Mouse (Mus musculus) embryonic fibroblast, embryonic 13.5 days (primary cell): ENCODE data around the gene H2afy. TPM values are rescaled to one million over a fixed set of nuclear protein-coding genes. Genes with fewer than 3 reads are reported as not detected.

Experiments used
- H3K27ac ChIP-seq: 2 replicates; pipeline ENCODE4 v1.5.1; 2012; ENCODE audit warnings: low read length, control low read depth, inconsistent platforms; ENCODE audit not compliant: insufficient read depth
- H3K4me1 ChIP-seq: 2 replicates; pipeline ENCODE4 v1.6.1; 2011; ENCODE audit warnings: low read length; ENCODE audit not compliant: control insufficient read depth, insufficient read depth
- H3K4me3 ChIP-seq: 2 replicates; pipeline ENCODE4 v1.5.1; 2011; ENCODE audit warnings: mild to moderate bottlenecking, control low read depth, low read length; ENCODE audit not compliant: insufficient read depth
- CTCF ChIP-seq: IDR thresholded peaks from 2 replicates; pipeline ENCODE4 v1.5.1; 2011; ENCODE audit warnings: mild to moderate bottlenecking, control low read depth, low read length, moderate library complexity, borderline replicate concordance; ENCODE audit not compliant: insufficient read depth
- POLR2A ChIP-seq: IDR thresholded peaks from 2 replicates; pipeline ENCODE4 v1.6.1; 2011; ENCODE audit warnings: low read depth, mild to moderate bottlenecking, control low read depth, low read length, moderate library complexity
- polyA plus RNA-seq: library from polyadenylated mRNA; stranded (reverse); fragments of >200 nt; gene quantifications from 2 replicates; pipeline ENCODE4 v1.2.4, GENCODE M21; 2011; ENCODE audit warnings: low read depth; ENCODE audit not compliant: missing spikeins, insufficient read length

H2afy gene
- polyA plus RNA-seq, 1 experiment = 88.5 TPM

DNA sequence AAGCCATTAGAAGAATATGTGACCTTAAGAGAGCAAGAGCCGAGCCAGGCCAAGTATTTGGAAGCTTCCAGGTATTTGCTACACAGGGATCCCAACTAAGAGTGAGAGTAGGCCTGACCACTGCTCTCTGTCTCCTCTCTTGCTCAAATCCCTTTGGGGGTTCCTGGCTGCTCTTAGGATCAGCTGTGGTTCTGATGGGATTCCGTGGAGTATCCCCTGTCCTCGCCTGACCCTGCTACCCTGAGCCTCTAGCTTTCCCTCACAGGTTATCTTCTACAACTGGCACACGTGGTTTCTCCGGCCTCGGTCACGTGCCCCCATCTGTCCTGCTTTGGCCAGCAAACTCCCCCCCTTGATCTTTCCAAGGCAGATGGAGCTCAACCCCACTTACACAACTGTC is 3.2 kb downstream of the H2afy start:
- H3K27ac ChIP-seq = no peak overlapping the region
- peaks cover 4% of the 10 kb centered on the region; the same call in 1 of the 2 replicates for H3K4me1 ChIP-seq
- no peak overlapping the region for H3K4me3 ChIP-seq
- TF ChIP-seq POLR2A (no peak), CTCF (no peak)

DNA sequence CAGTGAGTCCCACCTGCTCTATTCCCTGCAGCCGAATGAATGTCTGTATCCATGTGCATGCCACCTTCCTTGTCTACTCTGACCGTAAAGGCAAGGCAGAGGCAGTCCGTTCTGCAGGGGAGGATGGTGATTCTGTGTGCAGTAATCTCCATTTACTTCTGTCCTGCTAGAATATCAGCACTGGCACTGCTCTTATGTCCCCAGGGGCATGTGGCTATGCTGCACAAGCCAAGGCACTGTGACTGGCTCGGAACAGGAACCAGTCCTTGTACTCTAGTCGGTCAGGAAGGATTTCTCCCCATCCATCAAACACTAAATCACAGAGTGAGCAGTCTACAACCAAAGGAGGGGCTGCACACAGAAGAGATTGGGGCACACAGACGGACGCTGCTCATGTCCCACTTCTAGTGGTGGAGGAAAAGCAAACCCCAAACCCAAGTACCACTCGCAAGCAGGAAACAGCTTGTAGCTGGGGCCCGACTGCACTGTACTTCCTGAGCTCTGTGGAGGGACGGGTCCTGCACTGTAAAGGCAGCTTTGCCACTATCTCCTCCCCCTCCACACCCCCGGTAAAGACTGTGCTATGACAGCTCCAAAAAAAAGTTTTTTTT is 3.7 kb downstream of the H2afy start:
- Histone ChIP-seq H3K4me1 (peaks cover 4% of the 10 kb centered on the region; the same call in 1 of the 2 replicates), H3K4me3 (no peak overlapping the region), H3K27ac (no peak overlapping the region)
- TF ChIP-seq POLR2A (no peak), CTCF (no peak)

DNA sequence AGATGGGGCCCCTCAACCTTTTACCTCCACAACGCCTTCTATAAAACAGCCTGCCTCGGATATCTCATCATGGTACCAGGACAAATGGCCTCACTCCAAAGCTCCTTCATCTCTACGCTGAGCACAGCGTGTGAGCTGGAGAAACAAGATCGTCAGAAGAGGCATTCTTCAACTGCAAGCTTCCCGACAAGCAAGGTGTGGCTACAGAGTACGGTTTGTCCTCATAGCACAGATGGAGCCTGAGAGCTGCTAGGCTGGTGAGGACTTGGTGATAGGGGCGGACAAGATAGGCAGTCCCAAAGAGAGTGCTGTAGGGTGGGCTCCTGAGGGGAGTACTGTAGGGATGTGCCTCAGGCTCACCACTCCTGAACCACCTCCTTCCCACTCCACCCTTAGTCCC is 5.6 kb downstream of the H2afy start:
- TF ChIP-seq CTCF (no peak), POLR2A (no peak)
- Histone ChIP-seq H3K4me3 (no peak overlapping the region), H3K4me1 (peaks cover 4% of the 10 kb centered on the region; the same call in 1 of the 2 replicates), H3K27ac (no peak overlapping the region)

DNA sequence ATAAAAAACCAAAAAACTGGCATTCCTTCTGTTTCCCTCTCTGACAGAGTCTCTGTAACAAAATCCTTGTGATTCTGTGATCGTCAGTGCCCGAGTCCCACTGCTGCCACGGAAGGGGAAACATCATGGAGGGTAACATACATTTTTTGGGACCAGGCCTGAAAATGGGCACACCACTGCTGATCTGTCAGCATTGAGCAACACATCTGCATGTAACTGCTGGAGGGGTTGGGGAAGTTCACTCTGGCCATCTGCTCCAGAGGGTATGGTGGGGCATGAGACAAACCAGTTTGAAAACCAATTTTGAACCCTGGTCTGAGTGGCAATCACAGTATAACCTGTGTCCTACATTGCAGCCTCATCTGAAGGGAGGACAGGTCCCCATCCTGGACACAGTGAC is 6.6 kb downstream of the H2afy start:
- H3K4me3 ChIP-seq = no peak overlapping the region
- H3K4me1 ChIP-seq = peaks cover 4% of the 10 kb centered on the region; the same call in 1 of the 2 replicates
- no peak for TF ChIP-seq POLR2A
- TF ChIP-seq CTCF = no peak
- H3K27ac ChIP-seq = no peak overlapping the region

DNA sequence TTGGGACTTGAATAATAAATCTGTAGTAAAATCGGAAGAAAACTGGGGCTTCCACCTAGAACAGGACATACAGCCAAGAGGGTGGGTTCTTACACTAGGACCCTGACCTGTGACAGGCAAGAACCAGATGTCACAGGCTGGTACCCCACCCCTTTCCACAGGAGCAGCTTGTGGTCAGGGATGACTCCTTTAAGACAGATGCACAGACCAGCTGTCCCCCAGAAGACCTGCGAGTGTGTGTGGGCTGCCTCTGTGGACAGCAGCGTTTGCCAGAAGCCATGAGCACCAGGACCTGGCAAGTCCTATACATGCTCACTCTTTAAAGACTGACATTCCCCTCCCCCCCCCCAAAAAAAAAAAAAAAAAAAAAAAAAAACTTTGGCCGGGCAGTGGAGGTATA is 7.1 kb downstream of the H2afy start:
- Histone ChIP-seq H3K27ac (no peak overlapping the region), H3K4me3 (no peak overlapping the region), H3K4me1 (peaks cover 3% of the 10 kb centered on the region; the same call in 1 of the 2 replicates)
- no peak for TF ChIP-seq POLR2A
- TF ChIP-seq CTCF = no peak

DNA sequence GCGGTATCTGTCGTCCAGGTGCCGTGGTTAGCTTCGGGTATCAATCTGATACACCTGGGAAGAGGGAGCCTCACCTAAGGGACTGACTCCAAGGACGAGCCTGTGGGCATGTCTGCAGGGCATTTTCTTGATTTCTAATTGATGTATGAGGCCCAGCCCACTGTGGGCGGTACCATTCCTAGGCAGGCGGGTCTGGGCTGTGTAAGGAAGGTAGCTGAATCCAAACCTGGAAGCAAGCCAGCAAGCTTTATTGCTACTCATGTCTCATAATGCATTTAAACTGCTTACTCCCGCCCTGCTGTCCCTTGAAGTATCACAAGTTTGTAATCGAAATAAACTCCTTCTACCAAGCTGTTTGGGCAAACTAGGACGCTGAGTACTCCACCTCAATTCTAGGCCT is 10.5 kb downstream of the H2afy start:
- no peak for TF ChIP-seq POLR2A
- no peak for TF ChIP-seq CTCF
- Histone ChIP-seq H3K4me1 (no peaks in the 10 kb centered on the region), H3K27ac (no peak overlapping the region), H3K4me3 (no peak overlapping the region)

DNA sequence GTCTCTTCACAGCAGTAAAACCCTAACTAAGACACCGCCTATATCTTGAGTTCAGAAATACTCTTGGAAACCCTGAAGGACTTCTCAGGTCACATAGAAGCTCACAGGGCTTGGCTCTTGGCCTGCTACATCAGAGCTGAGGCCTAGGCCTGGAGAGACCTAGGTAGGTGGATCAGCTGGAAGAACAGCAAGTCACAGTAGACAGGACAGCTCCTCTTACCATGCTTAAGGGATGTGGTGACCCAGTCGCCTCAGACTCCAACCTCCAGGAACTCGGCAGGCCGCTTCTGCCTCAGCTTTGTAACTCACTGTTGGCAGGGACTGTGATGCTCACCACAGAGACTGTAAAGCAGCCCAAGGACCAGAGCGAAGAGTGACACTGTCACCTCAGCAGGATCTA is 13.1 kb downstream of the H2afy start:
- Histone ChIP-seq H3K4me1 (no peaks in the 10 kb centered on the region; the same call in 1 of the 2 replicates), H3K27ac (no peak overlapping the region), H3K4me3 (no peak overlapping the region)
- TF ChIP-seq CTCF = no peak
- no peak for TF ChIP-seq POLR2A

DNA sequence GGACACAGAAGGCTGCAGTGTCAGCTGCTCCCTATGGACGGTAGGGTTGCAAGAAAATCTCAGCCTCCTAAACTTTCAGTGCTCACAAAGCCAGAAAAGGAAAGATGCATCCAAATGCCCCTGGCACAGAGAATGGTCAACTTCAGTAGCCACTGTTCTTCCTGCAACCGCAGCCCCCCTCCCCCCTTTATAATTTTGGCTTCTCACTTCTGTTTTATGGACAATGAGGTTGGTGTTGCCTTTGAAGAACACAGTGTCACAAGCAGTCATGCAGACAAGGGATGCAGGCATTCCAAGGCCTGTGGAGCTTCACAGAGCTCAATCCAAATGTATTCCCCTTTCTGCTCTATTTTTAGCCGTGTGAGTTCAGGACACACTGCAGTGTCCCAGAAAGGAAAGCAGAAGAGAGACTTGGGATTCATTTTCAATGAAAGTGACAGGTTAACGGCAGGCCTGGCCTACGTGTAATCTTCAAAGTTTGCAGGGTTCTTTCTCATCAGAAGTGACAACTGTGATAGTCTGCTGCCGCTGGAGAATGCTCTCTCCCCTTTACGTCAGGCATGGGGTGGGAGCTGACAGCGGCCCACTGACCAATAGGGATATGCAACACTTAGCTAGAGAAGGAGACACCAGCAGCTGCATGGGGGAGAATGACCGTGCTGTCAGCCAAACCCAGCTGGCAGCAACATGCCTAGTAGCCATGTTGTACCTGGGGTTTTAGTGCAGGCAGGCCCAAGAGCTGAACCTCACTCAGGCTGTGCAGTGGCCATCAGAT is 18.0 kb downstream of the H2afy start:
- H3K4me3 ChIP-seq = no peak overlapping the region
- 0 out of 2 replicates have a peak overlapping the region, but pooled peaks have one; percentile 5 for H3K27ac ChIP-seq
- TF ChIP-seq POLR2A (no peak), CTCF (no peak)
- H3K4me1 ChIP-seq = peaks cover 18% of the 10 kb centered on the region

DNA sequence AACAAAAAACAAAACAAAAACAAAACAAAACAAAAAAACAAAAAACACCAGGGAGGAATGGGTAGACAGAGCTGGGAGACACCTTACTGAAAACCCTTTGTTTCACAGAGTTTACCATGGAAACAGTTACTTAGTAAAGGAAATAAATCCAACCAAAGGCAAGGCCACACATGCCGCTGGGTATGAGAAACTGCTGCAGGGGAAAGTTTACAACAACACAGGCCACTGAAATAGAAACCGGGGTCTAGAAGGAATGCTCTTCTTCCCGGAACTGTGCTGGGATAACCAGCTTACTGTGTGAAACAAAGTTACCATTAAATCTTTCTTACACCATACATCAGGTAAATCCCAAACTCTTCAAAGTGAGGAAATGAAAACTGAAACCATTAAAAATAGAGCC is 20.3 kb downstream of the H2afy start:
- Histone ChIP-seq H3K4me1 (peaks cover 26% of the 10 kb centered on the region), H3K27ac (peak overlapping the region; percentile 78), H3K4me3 (no peak overlapping the region)
- TF ChIP-seq CTCF (no peak), POLR2A (no peak)

DNA sequence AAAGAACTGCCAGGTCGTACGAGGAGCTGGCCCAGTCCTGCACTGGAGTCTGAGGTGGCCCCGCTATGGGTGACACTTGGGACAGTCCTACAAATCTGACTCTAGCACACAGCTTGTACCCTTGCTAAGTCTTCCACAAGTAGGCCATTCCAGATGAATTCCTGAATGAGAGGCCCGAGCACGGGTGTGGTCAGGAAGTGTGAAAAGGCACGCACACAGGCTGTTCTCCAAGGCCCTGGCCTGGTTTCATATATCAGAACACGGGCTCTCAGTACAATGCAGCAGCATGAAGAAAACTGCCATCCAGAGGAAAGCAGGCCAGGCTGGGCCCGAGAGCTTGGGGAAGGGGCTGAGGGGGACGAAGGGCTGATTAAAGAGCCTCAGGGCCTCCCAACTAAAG is 20.8 kb downstream of the H2afy start:
- Histone ChIP-seq H3K4me3 (no peak overlapping the region), H3K4me1 (peaks cover 28% of the 10 kb centered on the region), H3K27ac (peak overlapping the region; percentile 78)
- TF ChIP-seq POLR2A (no peak), CTCF (no peak)
